Mouse (Mus musculus) limb, embryonic 12.5 days (tissue): ENCODE results near the gene Arrdc2. TPM values are rescaled to one million over a fixed set of nuclear protein-coding genes. Genes with fewer than 3 reads are reported as not detected.

Experiments used
- ATAC-seq: fragments of 200-750 bp; cut with Nextera tagmentation; 2 replicates; pipeline ENCODE4 v1.8.0; 2017; ENCODE audit warnings: low read depth, moderate TSS enrichment; ENCODE audit not compliant: insufficient number of reproducible peaks, insufficient read depth, low FRiP score, low TSS enrichment
- H3K27ac ChIP-seq: fragments of 300-500 bp; sonication (generic); 2 replicates; pipeline ENCODE4 v1.5.1; 2016; ENCODE audit warnings: mild to moderate bottlenecking, moderate library complexity
- H3K27me3 ChIP-seq: fragments of 300-500 bp; sonication (generic); 2 replicates; pipeline ENCODE4 v1.6.1; 2016; ENCODE audit warnings: mild to moderate bottlenecking, moderate library complexity
- H3K36me3 ChIP-seq: fragments of 300-500 bp; sonication (generic); 2 replicates; pipeline ENCODE4 v1.6.1; 2016; ENCODE audit warnings: mild to moderate bottlenecking, moderate library complexity
- H3K4me1 ChIP-seq: fragments of 300-500 bp; sonication (generic); replicated peaks from 2 replicates; pipeline ENCODE4 v1.6.1; 2016
- H3K4me2 ChIP-seq: fragments of 300-500 bp; sonication (generic); 2 replicates; pipeline ENCODE4 v1.6.1; 2016; ENCODE audit warnings: mild to moderate bottlenecking, moderate library complexity
- H3K4me3 ChIP-seq: fragments of 300-500 bp; sonication (generic); replicated peaks from 2 replicates; pipeline ENCODE4 v1.5.1; 2016; ENCODE audit warnings: mild to moderate bottlenecking
- H3K9ac ChIP-seq: fragments of 300-500 bp; sonication (generic); replicated peaks from 2 replicates; pipeline ENCODE4 v1.6.1; 2016; ENCODE audit warnings: mild to moderate bottlenecking, moderate library complexity
- H3K9me3 ChIP-seq: fragments of 300-500 bp; sonication (generic); 2 replicates; pipeline ENCODE4 v1.6.1; 2016; ENCODE audit warnings: mild to moderate bottlenecking, moderate library complexity
- WGBS: fragments of 180-500 bp; shearing (Covaris S2); methylation state at CpG from one replicate; pipeline ENCODE4 v1.1.7; 2016; 5-methylcytosine and 5-hydroxymethylcytosine counted together
- microRNA-seq: library from miRNA; unstranded; fragments of <30 nt; microRNA quantifications from one replicate; pipeline ENCODE4, GENCODE M21; 2017
- polyA plus RNA-seq: library from polyadenylated mRNA; unstranded; fragments of >200 nt; fragmentation: Nextera tagmentation; extraction: Ambion mirVana; gene quantifications from 2 replicates; pipeline ENCODE4 v1.2.1, GENCODE M21; 2016

The Arrdc2 gene
- polyA plus RNA-seq, 1 experiment from 2014 or later: 5.3 TPM

GRCm38 (mm10) chr8:70786291-70787050 lies 53.0 kb downstream of the Arrdc2 start:
- Histone ChIP-seq H3K36me3 (peaks cover 84% of the 10 kb centered on the region), H3K4me2 (no peak overlapping the region), H3K27me3 (0 out of 2 replicates have a peak, but pooled peaks cover 3% of the 10 kb centered on the region), H3K9me3 (no peaks in the 10 kb centered on the region), H3K27ac (no peak overlapping the region), H3K9ac (no peak overlapping the region), H3K4me3 (no peak overlapping the region), H3K4me1 (peaks cover 34% of the 10 kb centered on the region)
- no peak for ATAC-seq
- WGBS: 86% methylated on average over 25 of the region's 25 CpGs

Small RNA genes lying within 50 kb of the gene (microRNA-seq; reads per million reads assigned to microRNA genes)
- not detected for gene Mir7240

Other genes starting within 250 kb of the Arrdc2 start
- gene Isyna1, start 245.3 kb downstream of the Arrdc2 start, polyA plus RNA-seq: 177 and 180 TPM in 2 replicates
- gene Ssbp4, start 230.8 kb downstream of the Arrdc2 start, polyA plus RNA-seq: 137 and 151 TPM in 2 replicates
- 0.76 and 1.2 TPM in 2 replicates for gene Lrrc25, start 223.6 kb downstream of the Arrdc2 start, polyA plus RNA-seq
- gene Gdf15, start 207.3 kb downstream of the Arrdc2 start, polyA plus RNA-seq: 0.15 TPM in 1 of 2 replicates, not detected in the other
- gene Pgpep1, start 179.3 kb downstream of the Arrdc2 start, polyA plus RNA-seq: 45.7 and 53.9 TPM in 2 replicates
- gene Lsm4, start 166.5 kb downstream of the Arrdc2 start, polyA plus RNA-seq: 335 and 339 TPM in 2 replicates
- 117 and 121 TPM in 2 replicates for gene Jund, start 140.8 kb downstream of the Arrdc2 start, polyA plus RNA-seq
- gene Iqcn, start 136.3 kb downstream of the Arrdc2 start, polyA plus RNA-seq: not detected in 2 replicates
- gene Gm3336, start 121.2 kb downstream of the Arrdc2 start, polyA plus RNA-seq: not detected in 2 replicates
- gene Pde4c, start 116.0 kb downstream of the Arrdc2 start, polyA plus RNA-seq: 0.24 and 0.33 TPM in 2 replicates
- gene Rab3a, start 85.0 kb downstream of the Arrdc2 start, polyA plus RNA-seq: 13.7 and 13.8 TPM in 2 replicates
- gene Mpv17l2, start 78.8 kb downstream of the Arrdc2 start, polyA plus RNA-seq: 25.8 and 29.0 TPM in 2 replicates
- 80.2 and 80.6 TPM in 2 replicates for gene Pik3r2, start 63.0 kb downstream of the Arrdc2 start, polyA plus RNA-seq
- gene Mast3, start 34.7 kb downstream of the Arrdc2 start, polyA plus RNA-seq: 13.2 and 14.5 TPM in 2 replicates
- not detected in 2 replicates for gene Il12rb1, start 31.3 kb downstream of the Arrdc2 start, polyA plus RNA-seq
- gene Kcnn1, start 23.5 kb upstream of the Arrdc2 start, polyA plus RNA-seq: 4.3 and 6.0 TPM in 2 replicates
- 119 and 127 TPM in 2 replicates for gene Ccdc124, start 34.2 kb upstream of the Arrdc2 start, polyA plus RNA-seq
- gene Slc5a5, start 53.0 kb upstream of the Arrdc2 start, polyA plus RNA-seq: 0.15 and 0.29 TPM in 2 replicates
- 3,693 and 3,808 TPM in 2 replicates for gene Rpl18a, start 57.7 kb upstream of the Arrdc2 start, polyA plus RNA-seq
- gene Map1s, start 66.2 kb upstream of the Arrdc2 start, polyA plus RNA-seq: 54.0 and 57.7 TPM in 2 replicates